Mouse (Mus musculus) fibroblast of lung, adult 2 months (primary cell): Measurements from ENCODE around the gene Ubap2l.

Source experiments
- DNase-seq: peaks from one replicate; pipeline ENCODE4 v3.0.0-alpha.2; 2011; ENCODE audit warnings: low read depth

Ubap2l gene

GRCm38 (mm10) chr3:90067851-90068250 is 15.4 kb upstream of the Ubap2l start:
- DNase-seq: no peak

- DNase-seq: no peak
Observed at GRCm38 (mm10) chr3:90065553-90065952, 13.1 kb upstream of the Ubap2l start.

GRCm38 (mm10) chr3:90064383-90064782 is 12.0 kb upstream of the Ubap2l start:
- DNase-seq: no peak

- DNase-seq: no peak
Observed at GRCm38 (mm10) chr3:90062539-90062938, 10.1 kb upstream of the Ubap2l start.

- no peak for DNase-seq
Observed at GRCm38 (mm10) chr3:90061549-90061948, 9.1 kb upstream of the Ubap2l start.

GRCm38 (mm10) chr3:90051441-90052350 is 732 bp downstream of the Ubap2l start, which contains the start of gene 4933434E20Rik:
TSS of gene 4933434E20Rik (plus strand) at chr3:90051636.
- peak; percentile 13 for DNase-seq

GRCm38 (mm10) chr3:90049691-90050090 is 2.7 kb downstream of the Ubap2l start:
- DNase-seq: no peak

GRCm38 (mm10) chr3:90036263-90036662 is 16.2 kb downstream of the Ubap2l start:
- DNase-seq: no peak

GRCm38 (mm10) chr3:90034653-90035052 is 17.8 kb downstream of the Ubap2l start:
- DNase-seq: no peak

GRCm38 (mm10) chr3:90016626-90017025 is 35.8 kb downstream of the Ubap2l start:
- DNase-seq: no peak

- no peak for DNase-seq
Observed at GRCm38 (mm10) chr3:90010291-90010690, 42.1 kb downstream of the Ubap2l start.

GRCm38 (mm10) chr3:90004091-90004796 is 48.2 kb downstream of the Ubap2l start:
- DNase-seq: no peak

GRCm38 (mm10) chr3:89999830-90000229 is 52.6 kb downstream of the Ubap2l start:
- DNase-seq: no peak

GRCm38 (mm10) chr3:89999090-89999489 is 53.3 kb downstream of the Ubap2l start:
- peak; percentile 12 for DNase-seq

GRCm38 (mm10) chr3:89998612-89999054 is 53.8 kb downstream of the Ubap2l start, which contains the start of gene Hax1:
TSS of gene Hax1 (minus strand) at chr3:89998780.
- peak; percentile 90 for DNase-seq

- peak; percentile 11 for DNase-seq
Observed at GRCm38 (mm10) chr3:89997791-89998495, 54.5 kb downstream of the Ubap2l start.

- DNase-seq: no peak
Observed at GRCm38 (mm10) chr3:89994807-89995515, 57.5 kb downstream of the Ubap2l start.

- no peak for DNase-seq
Observed at GRCm38 (mm10) chr3:89987822-89988221, 64.6 kb downstream of the Ubap2l start.

GRCm38 (mm10) chr3:89987211-89987610 is 65.2 kb downstream of the Ubap2l start:
- no peak for DNase-seq

- DNase-seq: no peak
Observed at GRCm38 (mm10) chr3:89982426-89982825, 70.0 kb downstream of the Ubap2l start.

- DNase-seq: no peak
Observed at GRCm38 (mm10) chr3:89976859-89977258, 75.6 kb downstream of the Ubap2l start.

GRCm38 (mm10) chr3:89968509-89968908 is 83.9 kb downstream of the Ubap2l start:
- no peak for DNase-seq
